Mouse (Mus musculus) gastrocnemius, postnatal 10 days (tissue): ENCODE data around the gene Gm14419. TPM values are rescaled to one million over a fixed set of nuclear protein-coding genes. Genes with fewer than 3 reads are reported as not detected.
"Not testable (repeated sequence)": the region's sequence is repeated elsewhere in the genome, so short reads cannot be mapped to it uniquely, and the experiment has no call there.

Experiments
- DNase-seq: peaks from one replicate; pipeline ENCODE4 v3.0.0; 2021; ENCODE audit warnings: mixed read lengths
- long read RNA-seq, 2 experiments: library from polyadenylated mRNA; stranded (forward); transcript quantifications; one replicate each; pipeline ENCODE4 v2.0.0; 2021
- total RNA-seq, 2 experiments: library from RNA; stranded (reverse); gene quantifications; 2 replicates each; pipeline ENCODE4 v1.2.3; 2021

The Gm14419 gene
- 10 to 100 TPM; 17.4 to 18.1 TPM for total RNA-seq
- long read RNA-seq, experiment 1, partial matches to known transcripts: 0 of 2 reads
- long read RNA-seq, experiment 1, other reads (novel, unspliced or antisense): 0 of 2 reads
- long read RNA-seq, experiment 2: 0 reads

- not testable (repeated sequence) for DNase-seq
These were observed at the start of gene Gm14419 for GRCm38 (mm10) chr2:177000656-177001055. Gene Gm14419 (plus strand): TSS chr2:177000956.

Other genes starting within 250 kb of the Gm14419 start
- gene Gm14295, start 202.3 kb upstream of the Gm14419 start, total RNA-seq: 1 to 10 TPM; 6.0 to 6.8 TPM
- gene Gm14408, start 169.8 kb upstream of the Gm14419 start, total RNA-seq: not detected
- 1 to 10 TPM; 1.8 to 3.1 TPM for gene Gm14296, start 73.1 kb upstream of the Gm14419 start, total RNA-seq
- gene Gm14401, start 73.4 kb downstream of the Gm14419 start, total RNA-seq: under 1 TPM; 0.38 to 0.72 TPM
- 10 to 100 TPM; 10.0 to 17.2 TPM for gene Gm14410, start 205.5 kb downstream of the Gm14419 start, total RNA-seq